Mouse (Mus musculus): Measurements from ENCODE around the gene Kctd18. TPM values are rescaled to one million over a fixed set of nuclear protein-coding genes. Genes with fewer than 3 reads are reported as not detected.
A peak's percentile ranks its signal among the peaks of the same experiment; 100 is the strongest.
"Not testable (repeated sequence)": the region's sequence is repeated elsewhere in the genome, so short reads cannot be mapped to it uniquely, and the experiment has no call there.

Kctd18 gene
- polyA plus RNA-seq, 1 experiment: 3.6 TPM

GRCm38 (mm10) chr1:58029636-58030117, 10.9 kb upstream of the Kctd18 start, which contains the start of gene Aox1:
Gene Aox1 (plus strand): TSS chr1:58029931.
- H3K27ac ChIP-seq (replicated peaks; ENCODE audit: low read depth, low read length): peak within 1 kb of the TSS; percentile 72

GRCm38 (mm10) chr1:58027707-58028106, 9.0 kb upstream of the Kctd18 start:
- H3K4me1 ChIP-seq (ENCODE audit: control insufficient read depth, insufficient read depth, insufficient read length, low read length): peaks cover 6% of the 10 kb centered on the region; the same call in 1 of the 2 replicates
- no peak overlapping the region for H3K4me3 ChIP-seq (ENCODE audit: insufficient read depth, low read depth, low read length)
- H3K27ac ChIP-seq (replicated peaks; ENCODE audit: low read depth, low read length): no peak overlapping the region

More at GRCm38 (mm10) chr1:58029636-58030117, 10.9 kb upstream of the Kctd18 start, which contains the start of gene Aox1:
- peak within 1 kb of the TSS; percentile 74 for H3K4me3 ChIP-seq (ENCODE audit: insufficient read depth, low read depth, low read length)
- H3K4me1 ChIP-seq (ENCODE audit: control insufficient read depth, insufficient read depth, insufficient read length, low read length): peaks cover 11% of the 10 kb centered on the region; the same call in 1 of the 2 replicates

- H3K4me1 ChIP-seq (ENCODE audit: control insufficient read depth, insufficient read depth, insufficient read length, low read length); H3K4me3 ChIP-seq (ENCODE audit: insufficient read depth, low read depth, low read length); H3K27ac ChIP-seq (replicated peaks; ENCODE audit: low read depth, low read length): not testable (repeated sequence)
These were observed 12.4 kb downstream of the Kctd18 start for GRCm38 (mm10) chr1:58006388-58006787.

- H3K4me3 ChIP-seq (ENCODE audit: insufficient read depth, low read depth, low read length): no peak overlapping the region
- H3K27ac ChIP-seq (replicated peaks; ENCODE audit: low read depth, low read length): peak overlapping the region; percentile 45; the same call in 1 of the 2 replicates
- H3K4me1 ChIP-seq (ENCODE audit: control insufficient read depth, insufficient read depth, insufficient read length, low read length): 0 out of 2 replicates have a peak, but pooled peaks cover 3% of the 10 kb centered on the region
These were observed 20.6 kb downstream of the Kctd18 start for GRCm38 (mm10) chr1:57998146-57998545.

- Histone ChIP-seq H3K4me1 (ENCODE audit: control insufficient read depth, insufficient read depth, insufficient read length, low read length) (0 out of 2 replicates have a peak, but pooled peaks cover 3% of the 10 kb centered on the region), H3K27ac (replicated peaks; ENCODE audit: low read depth, low read length) (no peak overlapping the region), H3K4me3 (ENCODE audit: insufficient read depth, low read depth, low read length) (peak overlapping the region; percentile 82)
These were observed 22.6 kb downstream of the Kctd18 start for GRCm38 (mm10) chr1:57996133-57996615.

GRCm38 (mm10) chr1:57995432-57996132, 23.2 kb downstream of the Kctd18 start, which contains the start of gene Sgo2a:
Gene Sgo2a (plus strand): TSS chr1:57995971.
- Histone ChIP-seq H3K27ac (replicated peaks; ENCODE audit: low read depth, low read length) (peak within 1 kb of the TSS; percentile 54), H3K4me3 (ENCODE audit: insufficient read depth, low read depth, low read length) (peak within 1 kb of the TSS; percentile 82), H3K4me1 (ENCODE audit: control insufficient read depth, insufficient read depth, insufficient read length, low read length) (0 out of 2 replicates have a peak, but pooled peaks cover 3% of the 10 kb centered on the region)

- Histone ChIP-seq H3K4me3 (ENCODE audit: insufficient read depth, low read depth, low read length) (no peak overlapping the region), H3K4me1 (ENCODE audit: control insufficient read depth, insufficient read depth, insufficient read length, low read length) (peaks cover 7% of the 10 kb centered on the region; the same call in 1 of the 2 replicates)
These were observed 27.5 kb downstream of the Kctd18 start for GRCm38 (mm10) chr1:57991277-57991676.

GRCm38 (mm10) chr1:57989052-57989600, 29.6 kb downstream of the Kctd18 start:
- peaks cover 7% of the 10 kb centered on the region; the same call in 1 of the 2 replicates for H3K4me1 ChIP-seq (ENCODE audit: control insufficient read depth, insufficient read depth, insufficient read length, low read length)
- no peak overlapping the region for H3K4me3 ChIP-seq (ENCODE audit: insufficient read depth, low read depth, low read length)
- peak overlapping the region; percentile 84 for H3K27ac ChIP-seq (replicated peaks; ENCODE audit: low read depth, low read length)

More at GRCm38 (mm10) chr1:57991277-57991676, 27.5 kb downstream of the Kctd18 start:
- H3K27ac ChIP-seq (replicated peaks; ENCODE audit: low read depth, low read length): no peak overlapping the region

- Histone ChIP-seq H3K4me3 (ENCODE audit: insufficient read depth, low read depth, low read length) (no peak overlapping the region), H3K4me1 (ENCODE audit: control insufficient read depth, insufficient read depth, insufficient read length, low read length) (no peaks in the 10 kb centered on the region), H3K27ac (replicated peaks; ENCODE audit: low read depth, low read length) (no peak overlapping the region)
These were observed 41.9 kb downstream of the Kctd18 start for GRCm38 (mm10) chr1:57976860-57977259.

GRCm38 (mm10) chr1:57971588-57971987, 47.2 kb downstream of the Kctd18 start:
- Histone ChIP-seq H3K4me3 (ENCODE audit: insufficient read depth, low read depth, low read length) (no peak overlapping the region), H3K27ac (replicated peaks; ENCODE audit: low read depth, low read length) (no peak overlapping the region), H3K4me1 (ENCODE audit: control insufficient read depth, insufficient read depth, insufficient read length, low read length) (no peaks in the 10 kb centered on the region)

- no peaks in the 10 kb centered on the region for H3K4me1 ChIP-seq (ENCODE audit: control insufficient read depth, insufficient read depth, insufficient read length, low read length)
- H3K4me3 ChIP-seq (ENCODE audit: insufficient read depth, low read depth, low read length): peak overlapping the region; percentile 83
- H3K27ac ChIP-seq (replicated peaks; ENCODE audit: low read depth, low read length): peak overlapping the region; percentile 45
These were observed 49.2 kb downstream of the Kctd18 start for GRCm38 (mm10) chr1:57969327-57970271.

GRCm38 (mm10) chr1:57955774-57956173, 63.0 kb downstream of the Kctd18 start:
- Histone ChIP-seq H3K27ac (replicated peaks; ENCODE audit: low read depth, low read length) (no peak overlapping the region), H3K4me3 (ENCODE audit: insufficient read depth, low read depth, low read length) (no peak overlapping the region), H3K4me1 (ENCODE audit: control insufficient read depth, insufficient read depth, insufficient read length, low read length) (no peaks in the 10 kb centered on the region)

- no peak overlapping the region for H3K4me3 ChIP-seq (ENCODE audit: insufficient read depth, low read depth, low read length)
- H3K27ac ChIP-seq (replicated peaks; ENCODE audit: low read depth, low read length): no peak overlapping the region
- no peaks in the 10 kb centered on the region for H3K4me1 ChIP-seq (ENCODE audit: control insufficient read depth, insufficient read depth, insufficient read length, low read length)
These were observed 64.4 kb downstream of the Kctd18 start for GRCm38 (mm10) chr1:57954376-57954765.

GRCm38 (mm10) chr1:57953586-57954375, 65.0 kb downstream of the Kctd18 start:
- Histone ChIP-seq H3K27ac (replicated peaks; ENCODE audit: low read depth, low read length) (no peak overlapping the region), H3K4me1 (ENCODE audit: control insufficient read depth, insufficient read depth, insufficient read length, low read length) (no peaks in the 10 kb centered on the region)

More at GRCm38 (mm10) chr1:57953586-57954375, 65.0 kb downstream of the Kctd18 start:
- no peak overlapping the region for H3K4me3 ChIP-seq (ENCODE audit: insufficient read depth, low read depth, low read length)
